Mouse (Mus musculus) frontal cortex, postnatal 14 days (tissue): ENCODE measurements around the gene Il1rapl2.
"Not testable (repeated sequence)": the region's sequence is repeated elsewhere in the genome, so short reads cannot be mapped to it uniquely, and the experiment has no call there.

ENCODE experiments used
- DNase-seq, 2 experiments: peaks; one replicate each; pipeline ENCODE4 v3.0.0; 2022; ENCODE audit warnings: low spot score in 2 of 2

The Il1rapl2 gene

DNA sequence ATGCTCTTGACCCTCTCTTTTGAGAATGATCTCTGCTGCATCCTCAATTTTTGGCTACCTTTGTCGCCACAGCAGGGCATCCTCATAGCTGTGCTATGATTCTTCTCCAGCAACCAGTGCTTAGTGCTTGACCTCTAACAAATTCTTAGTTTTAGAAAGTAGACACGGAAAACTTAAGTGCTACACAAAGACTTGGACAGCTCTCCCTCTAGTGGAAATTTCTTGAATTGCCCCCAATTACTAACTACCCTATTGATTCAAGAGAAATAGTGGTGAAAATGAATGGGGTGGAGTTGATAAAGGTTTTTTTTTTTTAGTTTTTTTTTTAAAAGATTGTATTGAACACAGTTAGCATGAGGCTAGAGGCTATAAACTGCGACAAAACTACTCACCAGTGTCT, 599.7 kb downstream of the Il1rapl2 start:
- DNase-seq = no peak

DNA sequence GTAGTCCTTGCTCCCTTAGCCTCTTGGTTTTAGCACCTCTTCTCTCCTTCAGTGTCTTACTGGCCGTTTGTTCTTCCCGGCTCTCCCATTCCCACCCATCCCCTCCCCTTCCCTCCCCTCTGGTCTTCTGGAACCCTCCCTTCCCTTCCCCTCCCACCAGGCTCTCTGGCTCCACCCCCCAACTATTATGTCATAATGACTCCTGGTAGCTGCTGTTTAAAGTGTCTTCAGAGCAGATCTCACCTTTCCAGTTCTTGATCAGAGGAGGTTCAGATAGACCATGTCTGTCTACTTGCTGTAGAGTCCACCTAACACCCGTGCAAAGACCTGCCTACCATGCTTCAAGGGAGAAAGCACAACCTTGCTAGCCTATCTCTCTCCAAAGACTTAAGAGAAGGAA, 639.1 kb downstream of the Il1rapl2 start, which contains the start of gene Tex13a:
TSS of gene Tex13a (minus strand) at position 101 of the 400 bp plus-strand sequence.
- no peak for DNase-seq

DNA sequence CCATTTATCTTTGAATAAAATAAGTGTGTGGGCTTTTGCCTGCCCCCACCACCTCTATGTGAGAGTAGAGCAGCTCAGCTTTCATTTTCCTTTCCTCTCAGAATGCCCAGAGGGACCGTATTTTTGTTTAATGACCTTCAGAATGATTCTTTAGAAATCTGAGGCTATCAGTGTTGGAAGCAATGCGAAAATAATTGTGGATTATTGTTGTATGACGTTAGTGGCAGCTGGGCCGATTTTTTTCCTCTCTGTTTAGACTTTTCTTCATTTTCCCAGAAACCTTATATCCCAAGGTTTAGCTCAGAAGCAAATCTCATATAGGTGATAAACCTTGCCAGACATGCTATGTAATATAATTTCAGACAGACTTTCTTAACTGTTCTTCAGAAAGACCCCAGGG, 664.2 kb downstream of the Il1rapl2 start:
- DNase-seq = no peak

DNA sequence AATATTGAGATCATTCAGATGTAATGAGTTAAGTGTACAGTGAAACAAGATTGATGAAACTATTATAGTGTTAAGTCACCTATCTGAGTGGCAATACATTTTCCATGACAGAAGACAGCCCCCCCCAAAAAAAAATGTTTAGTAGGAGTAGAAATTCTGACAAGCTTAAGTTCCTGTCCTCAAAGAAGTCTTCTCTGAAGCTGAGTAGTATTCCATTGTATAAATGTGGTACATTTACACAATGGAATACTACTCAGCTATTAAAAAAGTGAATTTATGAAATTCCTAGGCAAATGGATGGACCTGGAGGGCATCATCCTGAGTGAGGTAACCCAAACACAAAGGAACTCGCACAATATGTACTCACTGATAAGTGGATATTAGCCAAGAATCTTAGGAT, 778.3 kb downstream of the Il1rapl2 start:
- not testable (repeated sequence) for DNase-seq

DNA sequence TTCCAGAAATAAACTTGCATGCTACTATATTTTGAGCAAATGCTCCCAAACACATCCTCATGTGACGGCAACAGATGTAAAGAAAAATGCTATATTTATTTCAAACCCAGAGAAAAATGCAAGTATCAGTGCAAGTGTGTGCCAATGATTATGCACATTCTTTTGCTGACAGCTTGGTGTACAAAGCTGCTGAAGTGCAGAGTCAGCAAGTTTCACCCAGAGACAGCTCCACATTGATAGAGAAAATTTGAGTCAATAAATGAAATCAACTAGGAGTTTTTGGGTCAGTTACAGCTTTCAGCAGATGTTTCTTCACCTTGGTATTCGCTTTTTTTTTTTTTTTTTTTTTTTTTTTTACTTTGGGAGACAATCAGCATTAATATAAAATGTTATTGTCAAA, 863.4 kb downstream of the Il1rapl2 start:
- no peak for DNase-seq

DNA sequence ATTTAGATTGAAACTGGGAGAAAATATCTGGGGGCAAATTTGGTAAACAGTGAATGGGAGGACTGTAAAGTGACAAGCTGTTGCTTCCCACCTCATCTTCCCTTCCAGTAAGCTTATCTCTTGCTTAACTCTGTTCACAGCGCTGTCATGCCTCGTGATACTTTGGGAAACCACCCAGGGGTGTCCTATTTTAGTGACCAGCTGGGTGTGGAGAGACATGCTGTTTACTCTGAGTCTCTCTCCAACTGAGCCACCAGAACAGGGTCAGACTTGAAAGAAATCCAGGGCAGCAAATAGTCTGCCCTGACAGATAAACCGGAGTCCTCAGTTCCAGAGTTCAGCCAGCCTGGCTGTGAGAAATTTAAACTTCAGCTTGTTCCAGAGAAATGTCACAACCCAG, 867.5 kb downstream of the Il1rapl2 start:
- DNase-seq = no peak

DNA sequence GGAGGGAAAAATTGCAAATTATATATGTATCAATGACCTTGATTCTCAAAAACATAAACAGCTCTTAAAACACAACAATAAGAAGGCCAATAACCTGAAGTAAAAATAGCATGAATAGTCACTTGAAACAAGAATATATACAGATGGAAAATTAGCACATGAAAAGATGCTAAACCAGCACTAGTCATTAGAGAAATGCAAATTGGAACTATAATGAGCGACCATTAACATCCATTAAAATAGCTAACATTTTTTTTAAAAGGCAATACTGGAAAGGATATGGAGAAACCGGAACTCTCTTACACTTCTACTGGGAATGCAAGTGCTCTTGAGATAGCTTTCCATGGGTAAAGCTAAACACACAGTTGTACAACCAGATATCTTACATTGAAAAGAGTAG, 879.4 kb downstream of the Il1rapl2 start:
- no peak for DNase-seq

DNA sequence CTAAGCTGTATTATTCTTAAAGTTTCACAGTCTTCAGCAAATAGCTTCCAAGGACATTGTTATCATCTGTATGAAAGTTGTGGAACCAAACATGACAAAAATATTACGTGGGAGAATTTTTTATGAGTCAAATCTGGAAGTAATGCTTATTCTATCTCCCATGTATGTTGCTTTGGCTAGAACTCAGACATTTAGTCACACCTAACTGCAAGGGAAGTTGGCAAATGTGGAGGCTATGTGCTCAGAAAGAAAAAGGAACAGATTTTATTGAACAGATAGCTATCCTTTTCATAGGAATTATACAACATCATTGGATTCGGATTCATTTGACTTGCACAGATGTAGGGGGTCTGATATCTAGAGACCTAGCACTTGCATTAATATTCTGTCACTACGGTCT, 908.1 kb downstream of the Il1rapl2 start:
- no peak for DNase-seq

DNA sequence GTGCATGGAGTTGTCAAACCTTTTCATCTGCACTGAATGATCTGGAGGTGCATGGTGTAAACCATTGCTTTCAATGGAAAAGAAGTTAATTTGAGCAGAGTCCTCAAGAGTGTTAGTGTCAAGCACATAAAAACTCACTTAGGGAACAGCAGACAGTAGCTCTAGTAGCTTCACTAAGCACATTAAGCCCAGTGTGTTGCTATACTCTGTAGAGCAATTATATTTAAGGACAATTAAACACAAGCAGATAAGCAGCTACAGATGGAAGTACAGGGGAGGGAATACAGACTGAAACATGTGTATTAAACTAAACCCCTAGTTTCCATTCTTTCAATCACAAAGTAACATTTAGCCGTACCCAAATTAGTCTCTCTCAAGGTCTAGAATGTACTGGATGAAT, 930.1 kb downstream of the Il1rapl2 start:
- DNase-seq = no peak

DNA sequence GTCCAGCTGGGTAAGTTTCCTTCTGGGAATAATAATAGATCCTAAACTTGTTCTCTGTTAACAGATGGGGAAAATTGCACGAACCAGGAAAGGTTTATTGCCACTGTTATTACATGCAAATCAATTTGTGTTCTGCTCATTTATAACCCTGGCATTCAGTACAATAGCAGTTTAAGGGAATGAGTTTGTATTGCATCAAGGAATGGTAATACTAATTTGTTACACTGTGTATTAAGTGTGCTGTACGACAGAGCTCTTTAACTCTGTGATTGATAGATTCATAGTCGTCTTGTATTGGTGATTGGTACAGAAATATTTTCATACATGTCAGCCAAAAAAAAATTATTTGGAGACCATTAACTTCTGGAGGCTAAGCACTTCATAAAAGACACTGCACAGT, 934.6 kb downstream of the Il1rapl2 start:
- no peak for DNase-seq

DNA sequence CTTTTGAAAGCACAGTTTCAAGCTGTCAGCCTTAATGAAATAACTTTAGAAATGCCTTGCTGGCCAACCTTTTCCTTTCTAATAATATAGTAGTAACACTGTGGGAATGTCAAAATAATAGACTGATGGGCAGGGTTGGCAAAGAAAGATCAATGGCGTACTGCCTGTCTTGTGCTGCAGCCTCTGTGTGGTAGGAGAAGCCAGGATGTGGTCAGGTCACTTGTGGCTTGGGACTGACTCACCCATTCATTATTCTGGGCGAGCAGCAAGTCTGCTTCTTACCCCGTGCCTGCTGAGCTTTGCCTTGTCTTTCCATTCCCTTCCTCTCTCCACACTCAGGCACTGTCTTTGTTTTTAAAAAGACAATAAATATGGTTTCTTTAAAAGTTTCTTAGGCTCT, 1049.7 kb downstream of the Il1rapl2 start:
- DNase-seq = no peak

DNA sequence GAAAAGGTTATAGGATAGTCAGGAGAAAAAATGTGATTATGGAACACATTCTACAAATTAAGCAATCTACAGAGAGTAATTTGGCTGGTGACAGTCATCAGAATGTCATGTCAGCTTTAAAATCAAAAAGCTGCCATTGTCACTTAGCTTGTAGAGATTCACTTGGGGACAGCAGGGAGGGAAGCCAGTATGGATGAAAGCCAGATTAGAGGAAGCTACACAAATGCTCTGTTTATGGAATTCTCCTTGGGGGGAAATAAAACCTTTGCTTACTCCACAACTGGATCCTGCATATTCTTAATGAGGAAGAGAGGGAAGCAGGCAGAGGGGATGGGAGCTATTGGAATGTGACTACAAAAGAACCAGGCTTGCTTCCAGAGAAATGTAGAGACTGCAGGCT, 1054.9 kb downstream of the Il1rapl2 start:
- DNase-seq = no peak

DNA sequence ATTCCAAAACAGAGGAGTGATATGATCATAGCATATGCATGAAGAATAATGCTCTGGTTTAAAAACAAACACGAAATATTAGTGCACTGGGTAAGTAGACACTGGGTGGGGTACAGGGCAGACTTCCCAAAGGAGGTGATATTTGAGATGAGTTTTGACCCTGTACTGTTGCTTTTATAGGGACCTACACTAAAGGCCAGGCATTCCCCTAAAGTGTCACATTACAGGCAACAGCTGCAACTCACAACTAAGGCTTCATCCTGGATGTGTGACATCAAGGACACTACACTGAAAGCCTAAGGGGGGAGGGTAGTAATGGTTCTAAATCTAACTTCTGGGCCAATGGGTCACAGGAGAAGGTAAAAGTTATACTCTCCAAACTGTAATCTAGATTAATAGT, 1152.0 kb downstream of the Il1rapl2 start:
- no peak for DNase-seq

DNA sequence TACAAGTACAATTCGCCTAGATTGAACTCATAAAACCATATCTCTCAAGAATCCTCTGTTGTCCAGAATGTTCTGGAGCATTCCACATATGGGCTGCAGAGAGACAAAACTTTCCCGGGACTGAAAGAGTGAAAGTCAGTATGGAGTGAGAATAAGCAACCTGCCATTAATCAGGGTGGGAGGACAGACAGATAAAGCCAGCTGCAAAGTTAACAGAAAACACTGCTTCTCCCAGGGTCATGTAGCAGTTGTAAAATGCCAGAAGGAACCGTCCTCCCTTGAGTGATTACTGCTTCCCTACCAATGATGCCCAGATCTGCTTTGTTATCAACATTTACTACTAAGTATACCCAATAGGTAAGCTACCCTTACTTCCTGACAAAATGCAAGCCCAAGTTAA, 1230.5 kb downstream of the Il1rapl2 start:
- DNase-seq = no peak

DNA sequence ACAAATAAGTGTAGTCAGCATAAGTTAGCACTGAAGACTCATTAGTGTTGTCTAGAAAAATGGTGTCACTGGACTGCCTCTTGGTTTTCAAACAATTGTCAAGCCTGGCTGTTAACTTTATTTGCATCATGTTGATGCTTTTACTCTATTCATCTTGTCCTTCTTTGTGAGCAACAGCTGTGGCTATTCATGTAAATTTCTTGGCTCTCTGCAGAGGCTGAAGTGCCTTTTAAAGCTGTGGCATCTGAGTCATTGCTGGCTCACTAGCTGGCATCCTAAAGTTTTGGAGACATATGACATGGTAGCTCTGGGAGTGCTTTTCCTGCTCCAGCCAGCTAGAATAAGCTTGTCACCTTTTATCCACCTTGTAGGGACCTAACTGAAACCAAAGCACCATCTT, 1261.5 kb downstream of the Il1rapl2 start:
- no peak for DNase-seq

DNA sequence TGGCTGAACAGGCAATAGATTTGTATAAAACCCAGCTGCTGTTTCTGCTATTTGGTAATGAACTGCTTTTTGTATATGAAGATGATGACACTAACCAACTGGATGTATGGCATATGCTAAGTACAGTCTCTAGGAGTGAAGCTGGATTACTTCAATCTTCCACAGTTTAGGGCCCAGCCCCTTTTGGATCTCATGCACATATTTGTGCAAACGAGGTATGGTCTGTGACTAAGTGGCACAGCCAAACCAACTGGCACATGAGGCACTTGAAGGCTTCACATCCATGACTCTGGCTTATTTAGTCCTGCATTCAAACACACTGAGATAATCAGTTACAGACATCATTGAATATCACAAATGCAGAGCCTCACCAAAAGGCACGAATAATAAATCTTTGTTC, 1263.5 kb downstream of the Il1rapl2 start:
- DNase-seq = no peak

DNA sequence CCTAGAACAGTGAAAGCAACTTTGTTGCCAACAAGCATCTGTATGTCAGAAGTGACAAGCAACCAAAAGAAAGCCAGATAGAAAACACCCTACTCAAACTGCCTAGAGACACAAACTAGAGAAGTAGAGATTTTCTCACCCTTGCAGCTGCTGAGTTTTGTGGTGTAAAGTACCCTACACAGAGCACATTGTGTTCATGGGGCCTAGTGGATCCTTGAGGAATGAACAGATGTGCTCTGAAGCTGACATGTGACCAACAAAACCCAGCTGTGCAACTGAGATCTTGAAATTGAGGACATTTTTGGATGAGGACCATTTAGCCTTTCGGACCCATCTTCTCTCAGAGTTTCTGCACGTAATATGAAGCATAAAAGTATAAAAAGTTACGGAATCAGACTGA, 1268.0 kb downstream of the Il1rapl2 start:
- DNase-seq = no peak
